Mouse (Mus musculus) small intestine, adult 2 months (tissue): ENCODE measurements around the gene OR5BS1P.

Experiments
- CTCF ChIP-seq: fragments of 200-500 bp; IDR thresholded peaks from 2 replicates; pipeline ENCODE4 v1.5.1; 2012; ENCODE audit warnings: low read depth, mild to moderate bottlenecking, control low read depth, inconsistent platforms, low read length, moderate library complexity, mixed read lengths; ENCODE audit not compliant: insufficient replicate concordance, insufficient read length; ENCODE audit errors: extremely low read depth
- POLR2A ChIP-seq: fragments of 200-500 bp; IDR thresholded peaks from 2 replicates; pipeline ENCODE4 v1.6.1; 2012; ENCODE audit warnings: low read depth, mild to moderate bottlenecking, control low read depth, inconsistent platforms, low read length, moderate library complexity

DNA sequence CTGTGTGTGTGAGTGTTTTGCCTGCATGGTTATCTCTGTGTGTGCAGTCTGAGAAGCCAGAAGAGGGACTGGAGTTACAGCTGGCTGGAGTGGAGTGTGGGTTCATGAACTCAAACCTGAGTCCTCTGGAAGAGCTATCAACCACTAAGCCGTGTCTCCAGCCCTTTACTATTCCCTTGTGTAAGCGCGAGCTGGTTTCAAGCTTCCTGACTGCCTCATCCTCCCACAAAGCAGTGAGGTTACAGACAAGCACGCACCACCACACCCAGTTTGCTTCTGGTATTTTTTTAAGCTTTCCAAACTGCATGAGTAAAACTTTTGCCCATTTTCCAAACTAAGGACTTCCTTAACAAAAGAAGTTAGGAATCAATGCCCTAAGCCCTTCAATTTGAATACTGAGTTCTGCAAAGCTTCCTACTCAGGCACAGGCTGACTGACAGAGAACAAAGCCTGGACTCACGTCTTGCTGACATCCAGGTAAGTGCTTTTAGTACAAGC, 58.4 kb downstream of the OR5BS1P start:
- no peak for TF ChIP-seq POLR2A
- TF ChIP-seq CTCF: no peak
